Comparison of ENCODE assay signal across 8 mouse cellular contexts in genomic region chr8:106936478-106937051, GRCm38 (mm10). TPM values are rescaled to one million over a fixed set of nuclear protein-coding genes. Genes with fewer than 3 reads are reported as not detected.
DNase-seq lines count a peak whose midpoint lies in the region; ATAC-seq and TF ChIP-seq lines count a peak whose summit lies in the region.

No protein-coding gene starts in this region.

- DNase-seq in left cerebral cortex, adult 2 months (ENCODE audit: extremely low spot score in 1 of 2, low spot score in 2 of 2): peak in 1 of 2 experiments; percentile 31
- DNase-seq in left cerebral cortex, adult 11 months (ENCODE audit: low spot score): no peak
- peak; percentile 49 for DNase-seq in forebrain, embryonic 10.5 days (ENCODE audit: extremely low spot score, low spot score)
- peak; percentile 19 to 33 for DNase-seq in layer of hippocampus, postnatal 10 days (ENCODE audit: low spot score in 2 of 2)
- peak; percentile 38 for DNase-seq in right cerebral cortex, postnatal 25 days

- peak; percentile 38 for ATAC-seq in hindbrain, embryonic 13.5 days (ENCODE audit: low FRiP score)
- peak; percentile 37 for ATAC-seq in megakaryocyte, adult 5-6 weeks (ENCODE audit: poor library complexity, severe bottlenecking)

- no peaks in the 10 kb centered on the region for H3K9me3 ChIP-seq in forebrain, embryonic 10.5 days
- no peaks in the 10 kb centered on the region for H3K9me3 ChIP-seq in hindbrain, embryonic 13.5 days

- H3K36me3 ChIP-seq in forebrain, embryonic 10.5 days (replicated peaks): no peaks in the 10 kb centered on the region
- no peaks in the 10 kb centered on the region for H3K36me3 ChIP-seq in hindbrain, embryonic 13.5 days

- TF ChIP-seq CTCF in left cerebral cortex, adult 2 months (IDR thresholded peaks at IDR 0.05): no peak
- TF ChIP-seq CTCF in bone marrow macrophage, adult 2 months (IDR thresholded peaks at IDR 0.05; ENCODE audit: low read depth, low read length): no peak

- H3K27me3 ChIP-seq in forebrain, embryonic 10.5 days (ENCODE audit: poor library complexity, severe bottlenecking): peaks cover 37% of the 10 kb centered on the region
- peaks cover 21% of the 10 kb centered on the region for H3K27me3 ChIP-seq in hindbrain, embryonic 13.5 days

- H3K27ac ChIP-seq in left cerebral cortex, adult 2 months: peak overlapping the region; percentile 93
- H3K27ac ChIP-seq in bone marrow macrophage, adult 2 months (ENCODE audit: insufficient read depth, low read depth, low read length): peak overlapping the region; percentile 66
- peak overlapping the region; percentile 95 for H3K27ac ChIP-seq in forebrain, embryonic 10.5 days
- H3K27ac ChIP-seq in hindbrain, embryonic 13.5 days: peak overlapping the region; percentile 93

- H3K4me3 ChIP-seq in left cerebral cortex, adult 2 months: peak overlapping the region; percentile 78
- H3K4me3 ChIP-seq in bone marrow macrophage, adult 2 months (ENCODE audit: insufficient read depth, low read length): peak overlapping the region; percentile 93
- H3K4me3 ChIP-seq in forebrain, embryonic 10.5 days: peak overlapping the region; percentile 96
- peak overlapping the region; percentile 91 for H3K4me3 ChIP-seq in hindbrain, embryonic 13.5 days

- H3K4me2 ChIP-seq in hindbrain, embryonic 13.5 days: peak overlapping the region; percentile 88

- intact Hi-C loops in left cerebral cortex, adult 2 months (cut with DNase I): loop anchor here (2.0 to 5.0 kb wide), 2 partner anchors 46 to 66 kb away; no protein-coding TSS in a partner anchor

- H3K4me1 ChIP-seq in bone marrow macrophage, adult 2 months (ENCODE audit: control insufficient read depth, insufficient read depth, low read length): peaks cover 37% of the 10 kb centered on the region
- peaks cover 43% of the 10 kb centered on the region for H3K4me1 ChIP-seq in forebrain, embryonic 10.5 days
- H3K4me1 ChIP-seq in hindbrain, embryonic 13.5 days (replicated peaks): peaks cover 32% of the 10 kb centered on the region

- H3K9ac ChIP-seq in hindbrain, embryonic 13.5 days: peak overlapping the region; percentile 92

- no peak for TF ChIP-seq POLR2A in bone marrow macrophage, adult 2 months (IDR thresholded peaks at IDR 0.05; ENCODE audit: borderline replicate concordance, low read depth, low read length)

- 2% methylated on average over 26 of the region's 26 CpGs for WGBS in forebrain, embryonic 10.5 days
- under 1% methylated on average over 26 of the region's 26 CpGs for WGBS in hindbrain, embryonic 13.5 days

RNA-seq across cellular contexts. Expression of gene Sntb2, which starts 1.0 kb away (rescaled TPM):
- total RNA-seq in left cerebral cortex, adult 2 months (2021): 10 to 100 TPM; 20.2 to 26.5 TPM
- 11.4 and 13.7 TPM in 2 replicates for polyA plus RNA-seq in bone marrow macrophage, adult 2 months (2012; ENCODE audit: insufficient read depth, insufficient read length, missing spikeins)
- polyA plus RNA-seq in forebrain, embryonic 10.5 days (2016; fragmentation: Nextera tagmentation; extraction: Ambion mirVana): 7.4 and 7.7 TPM in 2 replicates
- 5.9 and 7.9 TPM in 2 replicates for polyA plus RNA-seq in hindbrain, embryonic 13.5 days (2015; fragmentation: Nextera tagmentation; extraction: Ambion mirVana)
- total RNA-seq in layer of hippocampus, postnatal 10 days (2021): 1 to 10 TPM; 7.4 to 8.7 TPM
- 7.7 and 8.5 TPM in 2 replicates for total RNA-seq in megakaryocyte, adult 5-6 weeks (2015)
- 12.0 and 13.3 TPM in 2 replicates for total RNA-seq in megakaryocyte, adult 5-6 weeks (2017)

RNA-seq across cellular contexts. Expression of gene Utp4, which starts 43.1 kb away (rescaled TPM):
- 10 to 100 TPM; 36.4 to 39.4 TPM for total RNA-seq in left cerebral cortex, adult 2 months (2021)
- polyA plus RNA-seq in bone marrow macrophage, adult 2 months (2012; ENCODE audit: insufficient read depth, insufficient read length, missing spikeins): 9.7 and 10.7 TPM in 2 replicates
- polyA plus RNA-seq in forebrain, embryonic 10.5 days (2016; fragmentation: Nextera tagmentation; extraction: Ambion mirVana): 96.5 and 105 TPM in 2 replicates
- 45.5 and 47.3 TPM in 2 replicates for polyA plus RNA-seq in hindbrain, embryonic 13.5 days (2015; fragmentation: Nextera tagmentation; extraction: Ambion mirVana)
- 10 to 100 TPM; 27.5 to 31.6 TPM for total RNA-seq in layer of hippocampus, postnatal 10 days (2021)
- 10.0 and 13.9 TPM in 2 replicates for total RNA-seq in megakaryocyte, adult 5-6 weeks (2015)
- total RNA-seq in megakaryocyte, adult 5-6 weeks (2017): 9.4 and 11.5 TPM in 2 replicates
